In genomic region chr3:98160330-98160729, GRCm38 (mm10) we compare ENCODE assay signal across 27 mouse cellular contexts. TPM values are rescaled to one million over a fixed set of nuclear protein-coding genes. Genes with fewer than 3 reads are reported as not detected.
"Had no signal": no experiment of that assay in that cellular context is flagged by ENCODE, and none has a peak within 500 bp of the region (broad histone marks: within the 10 kb centered on the region; RNA-seq: fewer than 3 reads in every experiment).

TSS of gene Adam30 (plus strand) at chr3:98160630.

- H3K9ac ChIP-seq: liver, embryonic 15.5 days; liver, postnatal 0 days; lung, embryonic 15.5 days; midbrain, embryonic 13.5 days; midbrain, embryonic 15.5 days; neural tube, embryonic 12.5 days had no signal

- H3K4me3 ChIP-seq: liver, embryonic 15.5 days; lung, embryonic 15.5 days; megakaryocyte, embryonic 14.5 days; midbrain, embryonic 13.5 days; midbrain, embryonic 15.5 days; neural tube, embryonic 12.5 days had no signal

- H3K9me3 ChIP-seq: liver, embryonic 15.5 days; lung, embryonic 15.5 days; megakaryocyte, embryonic 14.5 days; midbrain, embryonic 13.5 days; midbrain, embryonic 15.5 days; neural tube, embryonic 12.5 days had no signal

- H3K27ac ChIP-seq: liver, embryonic 15.5 days; lung, embryonic 15.5 days; macrophage; midbrain, embryonic 13.5 days; midbrain, embryonic 15.5 days; neural tube, embryonic 12.5 days had no signal

- DNase-seq: liver, postnatal 0 days; lung, adult 2 months; lung, postnatal 14 days; lung, postnatal 36 days; retina, postnatal 1 day; right cerebral cortex, adult 18-20 months; right cerebral cortex, postnatal 25 days; right cerebral cortex, postnatal 4 days; spleen, adult 18-20 months; thymus, adult 2 months; thymus, postnatal 25 days; thymus, postnatal 4 days had no signal

- H3K36me3 ChIP-seq: liver, embryonic 15.5 days; lung, embryonic 15.5 days; midbrain, embryonic 13.5 days; midbrain, embryonic 15.5 days; neural tube, embryonic 12.5 days had no signal

- H3K4me1 ChIP-seq: liver, embryonic 15.5 days; lung, embryonic 15.5 days; midbrain, embryonic 15.5 days; neural tube, embryonic 12.5 days had no signal

- ATAC-seq: liver, postnatal 0 days; lung, postnatal 0 days; midbrain, embryonic 13.5 days; midbrain, embryonic 15.5 days had no signal

- H3K4me2 ChIP-seq: liver, embryonic 15.5 days; lung, embryonic 15.5 days; midbrain, embryonic 11.5 days; midbrain, embryonic 13.5 days; midbrain, embryonic 15.5 days; neural tube, embryonic 12.5 days had no signal

- H3K27me3 ChIP-seq: liver, embryonic 15.5 days; lung, embryonic 15.5 days; megakaryocyte, embryonic 14.5 days; midbrain, embryonic 13.5 days; midbrain, embryonic 15.5 days; neural tube, embryonic 12.5 days had no signal

RNA-seq across cellular contexts. Expression of gene Adam30, which starts in this region (rescaled TPM):
- total RNA-seq: midbrain, postnatal 0 days had no signal
- polyA plus RNA-seq: liver, embryonic 15.5 days; liver, postnatal 0 days; lung, adult 2 months; lung, embryonic 15.5 days; lung, postnatal 0 days; macrophage; midbrain, embryonic 11.5 days; midbrain, embryonic 13.5 days; midbrain, embryonic 15.5 days; midbrain, postnatal 0 days; neural tube, embryonic 12.5 days; neural tube, embryonic 14.5 days; small intestine, adult 2 months; stomach, embryonic 14.5 days; stomach, embryonic 16.5 days; thymus, adult 2 months; urinary bladder, adult 2 months had no signal
